Mouse (Mus musculus) gonadal fat pad, adult 2 months (tissue): ENCODE results near the gene Ifne. TPM values are rescaled to one million over a fixed set of nuclear protein-coding genes. Genes with fewer than 3 reads are reported as not detected.

Experiments used
- DNase-seq: peaks from one replicate; pipeline ENCODE4 v3.0.0-alpha.2; 2012; ENCODE audit warnings: low read depth
- polyA plus RNA-seq: library from polyadenylated mRNA; depleted of rRNA; stranded (reverse); fragments of >200 nt; gene quantifications from 2 replicates; pipeline ENCODE4 v1.2.3, GENCODE M21; 2012; rRNA removed

Ifne gene
- not detected in 2 replicates for polyA plus RNA-seq

DNA sequence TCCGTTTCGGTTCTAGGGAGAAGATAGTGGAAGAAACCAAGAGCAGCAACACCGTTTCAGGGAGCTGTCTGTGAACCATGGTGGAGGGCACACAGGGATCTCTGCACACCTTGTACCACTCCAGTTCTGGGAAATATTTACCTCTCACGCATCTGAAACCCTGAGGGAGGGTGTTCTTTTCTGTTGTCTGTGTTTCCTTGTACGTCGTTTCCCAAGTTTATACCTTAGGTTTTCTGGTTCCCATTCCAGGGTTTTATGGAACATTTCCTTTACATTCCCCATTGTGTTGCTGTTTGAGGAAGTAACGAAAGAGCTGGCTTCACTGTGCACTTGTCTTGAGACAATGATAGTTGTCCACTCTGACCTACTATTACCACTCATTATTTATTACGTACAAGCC is at the start of gene Ifne:
Gene Ifne (minus strand): TSS at position 101 of the 400 bp plus-strand sequence.
- DNase-seq: no peak

DNA sequence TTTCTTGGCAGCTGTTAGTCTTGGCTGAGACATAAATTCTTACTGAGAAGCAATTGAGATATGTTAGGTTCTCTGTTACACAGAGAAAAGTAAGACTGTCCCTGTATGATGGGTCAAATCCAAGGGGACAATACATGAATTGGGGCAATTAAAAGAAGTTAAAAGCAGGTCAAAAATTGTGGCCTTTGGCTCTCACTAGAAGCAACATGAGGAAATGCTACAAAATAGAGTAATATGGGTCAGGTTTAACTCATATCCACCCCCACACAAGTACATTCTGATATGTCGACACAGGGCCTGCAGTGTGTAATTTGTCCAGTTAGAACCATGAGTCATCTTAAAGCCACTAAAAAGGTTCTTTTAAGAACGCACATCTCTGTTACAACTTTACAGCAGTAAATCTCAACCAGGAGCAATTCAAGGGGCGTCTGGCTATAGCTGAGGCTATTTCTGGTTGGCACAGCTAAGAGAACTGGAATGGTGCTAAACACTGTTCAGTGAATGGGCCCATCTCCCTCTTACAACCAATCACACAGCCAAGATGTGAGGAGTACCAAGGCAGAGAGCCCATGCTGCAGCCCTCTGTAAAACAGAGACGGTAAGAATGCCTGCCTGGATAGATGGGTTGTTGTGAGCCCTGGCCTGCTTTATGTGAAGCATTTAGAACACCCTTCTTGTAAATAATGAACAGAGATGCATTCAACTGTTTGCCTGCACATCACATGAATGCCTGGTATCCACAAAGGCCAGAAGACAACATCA is 48.5 kb upstream of the Ifne start:
- DNase-seq: no peak

- DNase-seq: no peak
Observed at GRCm38 (mm10) chr4:88927850-88928249, 47.8 kb upstream of the Ifne start.

DNA sequence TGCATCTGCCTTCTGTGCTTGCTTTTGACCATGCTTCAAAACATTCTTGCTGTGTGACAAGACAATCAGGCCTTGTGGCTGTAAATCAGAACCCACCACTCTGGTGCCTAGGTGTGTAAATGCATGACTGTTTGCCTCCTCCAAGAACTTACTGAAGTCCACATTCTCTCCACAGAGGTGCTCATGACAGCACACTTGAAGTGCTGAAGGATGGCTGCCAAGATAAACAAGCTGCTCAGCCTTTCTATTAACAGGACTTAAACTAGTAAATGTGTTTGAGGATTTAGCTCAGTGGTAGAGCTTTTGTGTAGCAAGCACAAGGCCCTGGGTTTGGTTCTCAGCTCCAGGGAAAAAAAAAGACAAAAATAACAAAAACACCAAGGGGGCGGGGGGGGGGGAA is 46.6 kb upstream of the Ifne start:
- no peak for DNase-seq

- DNase-seq: no peak
Observed at GRCm38 (mm10) chr4:88926082-88926481, 46.1 kb upstream of the Ifne start.

DNA sequence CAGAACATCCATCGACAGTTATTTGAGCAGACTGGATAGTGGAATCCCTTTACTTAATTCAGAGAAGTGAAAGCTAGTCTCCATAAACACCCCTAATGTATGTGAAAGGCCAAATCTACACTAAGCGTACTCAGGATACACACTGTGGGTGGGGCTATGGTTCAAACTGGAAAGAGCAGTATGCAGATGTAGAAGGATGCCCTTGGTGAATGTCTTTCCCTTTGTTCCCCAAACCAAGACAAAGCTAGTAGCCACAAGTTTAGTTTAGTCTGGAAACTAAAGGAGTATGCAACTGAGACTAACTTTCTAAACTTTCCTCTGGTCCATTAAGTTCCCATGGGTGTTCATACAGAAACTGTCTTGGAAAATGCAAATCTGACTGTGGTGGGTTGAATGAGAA is 45.5 kb upstream of the Ifne start:
- no peak for DNase-seq

DNA sequence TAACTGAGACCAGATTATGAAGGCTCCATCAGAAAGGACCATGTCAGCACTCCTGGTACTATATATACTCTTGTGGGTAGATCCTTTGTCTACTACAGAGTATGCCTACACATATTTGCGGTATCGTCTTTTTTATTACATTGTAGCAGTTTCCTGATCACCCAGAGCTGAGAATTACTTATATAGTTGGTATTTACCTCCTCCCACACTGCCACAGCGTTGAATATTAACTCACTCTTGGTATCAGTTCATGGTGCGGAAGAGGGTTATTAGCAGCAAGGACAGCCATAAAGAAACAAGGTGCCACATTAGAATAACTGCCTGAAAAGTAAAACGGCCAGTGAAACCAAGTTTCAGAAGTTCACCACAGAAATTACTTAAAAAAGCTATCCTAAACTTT is 41.3 kb upstream of the Ifne start:
- DNase-seq: no peak

GRCm38 (mm10) chr4:88917770-88918460 is 37.9 kb upstream of the Ifne start:
- no peak for DNase-seq

DNA sequence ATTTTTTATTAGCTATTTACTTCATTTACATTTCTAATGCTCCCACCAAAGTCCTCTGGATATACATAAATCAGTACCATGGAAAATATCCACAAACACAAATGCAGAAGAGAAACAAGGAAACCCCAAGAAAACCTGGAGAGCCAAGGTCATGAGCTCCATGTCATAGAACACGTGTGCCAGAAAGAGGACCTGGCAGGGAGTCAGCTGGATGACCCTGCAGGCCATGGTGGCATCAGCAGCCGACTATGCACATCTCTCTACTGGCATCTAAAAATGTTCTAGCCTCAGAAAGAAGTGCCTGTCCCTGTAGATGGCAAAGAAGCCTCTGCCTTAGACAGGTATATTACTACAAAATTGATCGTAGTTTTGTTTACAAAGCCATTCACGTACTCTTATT is 36.3 kb upstream of the Ifne start:
- DNase-seq: no peak

GRCm38 (mm10) chr4:88913984-88914383 is 34.0 kb upstream of the Ifne start:
- DNase-seq: no peak

- DNase-seq: no peak
Observed at GRCm38 (mm10) chr4:88912882-88913281, 32.9 kb upstream of the Ifne start.

DNA sequence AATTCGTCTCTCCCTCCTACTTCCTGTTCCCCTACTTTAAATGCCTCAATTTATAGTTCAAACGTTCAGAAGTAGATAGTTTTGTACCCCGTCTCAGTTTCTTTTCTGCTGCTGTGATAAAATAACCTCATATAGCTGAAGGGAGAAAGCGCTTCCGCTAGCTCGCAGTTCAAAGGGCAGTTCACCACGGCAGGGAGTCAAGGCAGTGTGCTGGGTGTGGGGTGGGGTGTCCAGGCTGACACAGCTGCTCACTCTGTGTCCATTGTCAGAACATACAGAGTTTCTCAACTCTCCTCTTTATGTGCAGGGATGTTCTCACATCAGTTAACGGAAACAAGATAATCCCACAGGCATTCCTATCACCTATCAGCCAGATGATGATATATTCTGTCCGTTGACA is 32.2 kb upstream of the Ifne start:
- no peak for DNase-seq

GRCm38 (mm10) chr4:88909600-88910534 is 29.9 kb upstream of the Ifne start:
- no peak for DNase-seq

- DNase-seq: no peak
Observed at GRCm38 (mm10) chr4:88893201-88893754, 13.3 kb upstream of the Ifne start.

DNA sequence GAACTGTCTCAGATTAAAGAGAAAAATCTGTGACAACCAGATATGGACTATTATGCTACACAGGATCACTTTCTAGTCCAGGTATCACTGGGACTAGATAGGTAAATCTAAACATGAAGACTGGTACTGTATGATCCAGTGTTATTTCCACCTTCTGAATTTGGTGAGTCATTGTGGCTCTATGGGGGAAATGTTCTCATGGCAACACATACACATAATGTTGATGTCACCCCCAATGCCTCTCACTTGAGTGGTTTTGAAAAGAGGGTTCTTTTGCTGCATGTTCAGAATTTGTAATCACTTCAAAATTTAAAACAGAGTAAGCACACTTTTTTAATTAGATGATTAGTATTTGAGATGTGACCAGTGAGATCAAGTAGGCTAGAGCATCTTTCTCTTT is 8.2 kb upstream of the Ifne start:
- DNase-seq: no peak

GRCm38 (mm10) chr4:88878772-88879171 is 1.2 kb downstream of the Ifne start:
- no peak for DNase-seq

- no peak for DNase-seq
Observed at GRCm38 (mm10) chr4:88878246-88878645, 1.8 kb downstream of the Ifne start.

- no peak for DNase-seq
Observed at GRCm38 (mm10) chr4:88876520-88876919, 3.5 kb downstream of the Ifne start.

- DNase-seq: no peak
Observed at GRCm38 (mm10) chr4:88875435-88876095, 4.4 kb downstream of the Ifne start.

DNA sequence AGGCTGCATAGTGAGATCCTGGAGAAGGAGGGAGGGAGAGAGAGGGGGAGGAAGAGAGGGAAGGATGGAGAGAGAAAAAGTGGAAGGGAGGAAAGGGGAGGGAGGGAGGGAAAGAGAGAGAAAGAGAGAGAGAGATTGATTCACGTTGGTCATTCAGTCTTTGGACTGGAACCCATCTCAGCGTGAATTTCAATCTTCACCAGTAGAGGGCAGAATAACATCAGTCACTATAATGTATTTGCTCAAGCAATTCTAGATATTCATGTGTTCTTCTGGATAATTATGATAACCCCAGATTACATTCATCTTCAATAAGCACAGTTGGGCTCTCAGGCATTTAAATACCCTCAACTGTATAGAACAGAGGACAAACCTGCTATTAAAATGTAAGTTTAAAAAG is 7.3 kb downstream of the Ifne start:
- no peak for DNase-seq
